ENCODE assay signal across 17 mouse cellular contexts in the genomic region with DNA sequence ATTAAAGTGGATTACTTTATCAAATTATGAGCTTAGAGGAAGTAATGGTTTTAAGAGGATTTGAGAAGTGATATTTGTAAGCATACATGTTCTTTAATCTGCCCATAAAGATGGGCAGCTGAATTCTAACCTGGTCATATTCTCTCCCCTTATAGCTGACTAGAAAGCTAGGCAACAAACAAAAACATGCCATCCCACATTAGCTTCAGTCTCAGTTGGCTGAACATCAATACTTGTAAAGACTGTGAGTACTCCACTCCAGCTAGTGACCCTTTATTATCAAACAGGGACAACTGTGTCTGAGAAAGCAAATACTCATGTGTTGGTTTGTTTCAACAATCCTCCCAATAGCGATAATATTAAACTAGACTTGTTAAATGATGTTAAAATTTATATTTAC.
"Had no signal": no experiment of that assay in that cellular context is flagged by ENCODE, and none has a peak within 500 bp of the region (broad histone marks: within the 10 kb centered on the region; RNA-seq: fewer than 3 reads in every experiment).

No protein-coding gene starts in this region.

- DNase-seq: cerebellum, adult 2 months; cerebellum, adult 8-10 months; cerebellum, adult 9-10 months; cerebellum, adult 9-11 months; cerebellum, postnatal 10 days; cerebellum, postnatal 14 days; cerebellum, postnatal 25 days; cerebellum, postnatal 36 days; embryo, embryonic 11 days; forebrain, postnatal 0 days; gastrocnemius, adult 2 months; gastrocnemius, postnatal 10 days; gastrocnemius, postnatal 14 days; gastrocnemius, postnatal 25 days; gastrocnemius, postnatal 36 days; heart, adult 11 months; heart, adult 2 months had no signal
